Mouse (Mus musculus) ES-E14 (cell line): ENCODE measurements around the gene Mavs. TPM values are rescaled to one million over a fixed set of nuclear protein-coding genes. Genes with fewer than 3 reads are reported as not detected.

Experiments
- DNase-seq: peaks from one replicate; pipeline ENCODE4 v3.0.0-alpha.2; 2013; ENCODE audit warnings: low read depth, low spot score
- H3K27ac ChIP-seq: 2 replicates; pipeline ENCODE4 v1.5.1; 2012; ENCODE audit warnings: low read depth, mild to moderate bottlenecking, low read length, moderate library complexity, mixed read lengths; ENCODE audit not compliant: poor library complexity, insufficient read depth, severe bottlenecking
- H3K36me3 ChIP-seq: 2 replicates; pipeline ENCODE4 v1.6.1; 2012; ENCODE audit warnings: mild to moderate bottlenecking, low read length, moderate library complexity, mixed read lengths; ENCODE audit not compliant: control insufficient read depth, poor library complexity, insufficient read depth, severe bottlenecking
- H3K4me1 ChIP-seq, 2 experiments: fragments of 150-350 bp in 1 of 2; sonication (generic) in 1 of 2; 2 replicates each; pipeline ENCODE4 v1.6.1; 2012; ENCODE audit warnings: low read length in 2 of 2, mild to moderate bottlenecking in 1 of 2, mixed read lengths in 1 of 2; ENCODE audit not compliant: control insufficient read depth in 2 of 2, insufficient read depth in 2 of 2, poor library complexity in 1 of 2
- H3K4me3 ChIP-seq, 2 experiments: fragments of 150-350 bp in 1 of 2; sonication (generic) in 1 of 2; 2 replicates each; pipeline ENCODE4 v1.5.1; 2012; ENCODE audit warnings: low read length in 2 of 2, low read depth in 1 of 2, mild to moderate bottlenecking in 1 of 2, mixed read lengths in 1 of 2; ENCODE audit not compliant: insufficient read depth in 1 of 2, poor library complexity in 1 of 2, severe bottlenecking in 1 of 2
- H3K9ac ChIP-seq: 2 replicates; pipeline ENCODE4 v1.6.1; 2012; ENCODE audit warnings: low read depth, mild to moderate bottlenecking, low read length, mixed read lengths; ENCODE audit not compliant: poor library complexity, insufficient read depth, severe bottlenecking
- H3K9me3 ChIP-seq: fragments of 150-350 bp; sonication (generic); 2 replicates; pipeline ENCODE4 v1.6.1; 2012; ENCODE audit warnings: low read depth, mild to moderate bottlenecking, low read length; ENCODE audit not compliant: control insufficient read depth, insufficient read depth
- CHD2 ChIP-seq: IDR thresholded peaks from 2 replicates; pipeline ENCODE4 v1.6.1; 2014; ENCODE audit warnings: mild to moderate bottlenecking, low read depth, low read length, inconsistent platforms
- HCFC1 ChIP-seq: IDR thresholded peaks from 2 replicates; pipeline ENCODE4 v1.6.1; 2012; ENCODE audit warnings: low read length, inconsistent platforms, borderline replicate concordance; ENCODE audit not compliant: insufficient read depth
- MAFK ChIP-seq: IDR thresholded peaks from 2 replicates; pipeline ENCODE4 v1.6.1; 2014; ENCODE audit warnings: mild to moderate bottlenecking, low read depth, low read length, inconsistent platforms; ENCODE audit not compliant: insufficient read depth
- ZC3H11A ChIP-seq: IDR thresholded peaks from 2 replicates; pipeline ENCODE4 v1.6.1; 2012; ENCODE audit warnings: low read depth, mild to moderate bottlenecking, inconsistent platforms, low read length, borderline replicate concordance
- ZNF384 ChIP-seq: IDR thresholded peaks from 2 replicates; pipeline ENCODE4 v1.6.1; 2012; ENCODE audit warnings: low read depth, low read length, inconsistent platforms
- in situ Hi-C, 2 experiments: fragments of 600-800 bp; cut with MboI; formaldehyde crosslinking; loops; one replicate each; pipeline ENCODE4 v1.15.1; 2025; ENCODE audit warnings: low sequenced_read_pairs in 2 of 2, inconsistent platforms in 1 of 2; ENCODE audit not compliant: unreplicated experiment in 2 of 2
- total RNA-seq: library from RNA; depleted of rRNA; stranded (reverse); fragments of 300-350 nt; gene quantifications from 2 replicates; pipeline ENCODE4 v1.2.3, GENCODE M21; 2012

Gene Mavs
- total RNA-seq, 1 experiment: 11.4 TPM

DNA sequence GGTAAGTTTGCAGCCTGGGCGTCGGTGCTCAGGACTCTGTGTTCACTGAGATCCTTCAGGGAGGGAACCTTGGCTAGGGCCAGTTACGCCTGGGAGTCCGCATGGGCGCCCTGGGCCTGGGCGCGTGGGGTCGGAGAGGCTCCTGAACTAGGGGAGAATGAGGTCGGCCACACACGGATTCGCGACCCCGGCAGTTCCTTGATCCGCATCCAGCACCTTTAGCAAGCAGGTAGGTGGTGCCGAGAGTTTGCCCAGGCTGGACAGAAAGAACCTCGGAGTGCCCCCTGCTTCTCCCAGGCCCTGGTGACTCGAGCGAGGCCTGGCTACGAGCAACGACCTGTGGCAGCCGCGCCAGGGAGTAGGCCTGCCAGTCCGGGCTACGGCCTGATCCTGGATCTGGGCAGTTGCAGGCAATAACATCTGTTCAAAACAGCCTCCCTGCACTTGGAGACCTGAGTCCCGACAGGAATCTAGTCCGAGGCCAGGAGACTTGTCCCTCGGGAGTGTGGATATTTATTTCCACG, 326 bp downstream of the Mavs start:
- Histone ChIP-seq H3K36me3 (no peaks in the 10 kb centered on the region), H3K4me1 (peaks cover 5 to 8% of the 10 kb centered on the region in 2 experiments; a peak in 3 of 4 replicates), H3K27ac (no peak overlapping the region), H3K9me3 (no peaks in the 10 kb centered on the region), H3K4me3 (peak overlapping the region; percentile 64 to 93), H3K9ac (peak overlapping the region; percentile 82)
- TF ChIP-seq CHD2 (no peak), ZC3H11A (no peak), HCFC1 (no peak), MAFK (no peak), ZNF384 (no peak)
- in situ Hi-C loops: no loop called here
- DNase-seq: no peak

DNA sequence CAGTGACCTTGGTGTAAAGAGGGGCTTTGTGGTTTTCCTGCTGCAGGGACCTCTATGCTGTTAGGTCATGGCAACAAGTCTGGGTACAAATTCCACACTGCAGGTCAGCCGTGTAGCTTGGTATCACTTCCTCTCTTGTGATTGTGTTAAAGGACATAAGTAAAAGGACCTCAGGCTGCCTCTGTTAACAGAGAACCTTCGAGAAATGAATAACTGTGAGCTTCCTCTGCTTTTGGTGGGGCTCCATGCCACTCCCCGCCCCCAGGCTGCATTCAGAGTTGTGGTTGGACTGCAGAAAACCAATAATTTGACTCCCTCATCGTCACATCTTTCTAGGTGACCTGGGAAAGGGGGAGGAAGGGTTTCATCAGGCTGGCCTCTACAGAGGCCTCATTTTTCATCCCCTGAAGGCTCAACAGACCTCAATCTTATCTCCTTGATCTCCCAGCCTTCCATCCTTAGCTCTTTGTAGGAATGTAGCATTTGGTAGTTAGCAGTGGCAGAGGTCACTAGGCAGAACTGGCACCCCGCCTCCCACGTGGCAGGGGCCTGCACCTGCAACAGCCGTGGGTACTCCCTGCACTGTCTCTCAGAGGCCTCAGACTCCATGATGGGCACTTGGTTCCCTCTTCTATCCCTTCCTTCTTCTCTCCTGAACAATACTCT, 1.2 kb downstream of the Mavs start:
- Histone ChIP-seq H3K4me1 (peaks cover 5 to 8% of the 10 kb centered on the region in 2 experiments; a peak in 3 of 4 replicates), H3K36me3 (peaks cover 3% of the 10 kb centered on the region; the same call in 1 of the 2 replicates), H3K9ac (no peak overlapping the region), H3K9me3 (no peaks in the 10 kb centered on the region), H3K27ac (no peak overlapping the region), H3K4me3 (peak overlapping the region in 1 of 2 experiments; percentile 64; a peak in 1 of 4 replicates)
- in situ Hi-C loops: no loop called here
- TF ChIP-seq MAFK (no peak), CHD2 (no peak), ZC3H11A (no peak), ZNF384 (no peak), HCFC1 (no peak)
- DNase-seq: no peak

DNA sequence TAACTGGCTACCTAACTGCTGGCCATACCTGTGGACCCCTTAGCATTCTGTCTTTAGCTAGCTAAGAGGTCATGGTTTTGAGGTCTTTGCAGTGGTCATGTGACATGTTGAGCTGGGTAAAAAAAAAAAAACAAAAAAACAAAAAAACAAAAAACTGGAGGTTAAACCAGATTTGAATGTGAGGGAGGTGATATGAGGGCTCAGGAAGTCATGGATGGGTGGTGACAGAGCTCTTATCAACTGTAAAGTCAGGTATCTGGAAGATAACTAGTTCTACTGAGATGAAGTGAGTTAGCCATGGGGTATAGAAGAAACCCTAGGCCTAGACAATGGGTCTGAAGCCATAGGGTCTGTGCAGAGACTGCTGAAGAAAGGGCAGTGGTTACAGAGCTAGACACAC, 8.3 kb downstream of the Mavs start:
- no peaks in the 10 kb centered on the region for H3K9me3 ChIP-seq
- no peak overlapping the region for H3K9ac ChIP-seq
- H3K4me1 ChIP-seq: 0 out of 4 replicates have a peak, but pooled peaks cover 0 to 1% of the 10 kb centered on the region in 2 experiments
- H3K27ac ChIP-seq: no peak overlapping the region
- no peak overlapping the region for H3K4me3 ChIP-seq
- no peak for DNase-seq
- no peak for TF ChIP-seq ZNF384
- no peak for TF ChIP-seq ZC3H11A
- no peak for TF ChIP-seq CHD2
- TF ChIP-seq HCFC1: no peak
- no peak for TF ChIP-seq MAFK
- H3K36me3 ChIP-seq: peaks cover 36% of the 10 kb centered on the region
- in situ Hi-C loops: no loop called here

DNA sequence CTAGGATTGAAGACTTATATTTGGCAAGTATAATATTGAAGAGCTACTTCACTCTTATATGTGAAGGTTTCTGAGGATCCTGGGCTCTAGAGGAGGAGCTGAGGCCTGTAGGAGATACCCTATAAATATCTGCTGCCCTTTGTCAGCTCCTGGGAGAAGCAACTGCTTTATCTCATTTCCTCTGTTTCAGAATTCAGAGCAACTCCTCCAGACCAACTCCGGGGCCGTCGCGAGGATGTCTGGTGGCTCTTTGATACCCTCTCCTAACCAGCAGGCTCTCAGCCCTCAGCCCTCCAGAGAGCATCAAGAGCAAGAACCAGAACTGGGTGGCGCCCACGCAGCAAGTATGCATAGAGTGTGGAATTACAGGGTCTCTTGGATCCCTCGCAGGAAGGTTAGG, 9.1 kb downstream of the Mavs start:
- H3K9me3 ChIP-seq: no peaks in the 10 kb centered on the region
- no peak overlapping the region for H3K9ac ChIP-seq
- in situ Hi-C loops: no loop called here
- H3K27ac ChIP-seq: no peak overlapping the region
- DNase-seq: no peak
- H3K4me1 ChIP-seq: 0 out of 4 replicates have a peak, but pooled peaks cover 0 to 1% of the 10 kb centered on the region in 2 experiments
- TF ChIP-seq MAFK (no peak), ZNF384 (no peak), HCFC1 (no peak), CHD2 (no peak), ZC3H11A (no peak)
- peaks cover 39% of the 10 kb centered on the region for H3K36me3 ChIP-seq
- H3K4me3 ChIP-seq: no peak overlapping the region
